Mouse (Mus musculus): ENCODE data around the gene Kdm5b.
A peak's percentile ranks its signal among the peaks of the same experiment; 100 is the strongest.
"Not testable (repeated sequence)": the region's sequence is repeated elsewhere in the genome, so short reads cannot be mapped to it uniquely, and the experiment has no call there.

Gene Kdm5b

DNA sequence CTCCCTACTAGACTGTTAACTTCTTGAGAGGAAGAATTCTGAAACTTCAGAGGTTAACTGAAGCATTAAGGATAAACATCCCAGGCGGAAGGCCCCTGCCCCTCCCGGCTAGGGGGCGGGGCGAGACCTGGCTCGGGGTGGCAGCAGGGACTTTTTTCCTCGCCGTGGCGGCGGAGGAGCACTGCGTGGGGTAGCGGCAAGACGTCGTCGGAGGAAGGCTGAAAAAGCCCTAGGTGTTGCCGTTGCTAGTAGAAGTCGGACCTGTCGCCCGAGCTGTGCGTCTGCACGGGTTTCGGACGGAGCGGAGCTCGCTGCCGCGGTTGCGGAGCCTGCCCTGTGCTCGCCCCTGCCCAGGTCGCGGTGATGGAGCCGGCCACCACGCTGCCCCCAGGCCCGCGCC lies at the start of gene Kdm5b:
TSS of gene Kdm5b (plus strand) at position 196 of the 400 bp plus-strand sequence.
- DNase-seq: peak; percentile 84 to 92

DNA sequence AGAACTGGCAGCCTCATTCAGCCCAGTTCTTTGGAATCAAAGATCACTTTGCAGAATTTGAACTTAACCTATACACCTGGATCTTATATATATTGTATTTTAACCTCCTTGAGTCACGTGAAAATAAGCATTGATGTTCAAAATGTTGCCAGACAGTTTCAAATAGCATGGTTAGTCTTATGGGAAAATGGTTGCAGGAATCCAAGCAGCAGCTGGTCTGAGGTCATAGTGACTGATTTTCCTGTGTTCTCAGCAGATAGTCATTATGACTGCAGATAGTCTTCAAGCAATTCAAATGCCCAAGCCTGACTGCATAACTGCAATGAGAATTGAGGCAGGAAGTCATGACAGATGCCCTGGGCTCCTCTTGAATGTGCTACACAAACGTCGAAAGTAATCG lies 47.8 kb upstream of the Kdm5b start:
- DNase-seq: no peak

DNA sequence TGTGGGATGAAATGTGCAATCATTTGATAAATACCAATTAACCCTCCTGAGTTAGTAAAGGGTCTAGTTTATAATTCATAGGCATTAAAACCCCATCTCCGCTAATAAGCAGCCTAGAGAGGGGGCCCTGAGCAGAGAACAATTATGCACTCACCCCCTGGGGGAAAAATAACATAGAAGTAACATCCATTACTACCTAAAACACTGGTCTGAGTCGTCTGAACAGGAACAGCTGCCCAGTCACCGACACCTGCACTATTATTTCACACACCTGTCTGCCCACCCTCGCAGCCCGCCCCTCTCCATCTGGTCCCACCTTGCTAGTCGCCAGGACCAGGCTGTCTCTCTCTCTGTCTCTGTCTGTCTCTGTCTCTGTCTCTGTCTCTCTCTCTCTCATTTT lies 47.4 kb upstream of the Kdm5b start:
- no peak for DNase-seq

DNA sequence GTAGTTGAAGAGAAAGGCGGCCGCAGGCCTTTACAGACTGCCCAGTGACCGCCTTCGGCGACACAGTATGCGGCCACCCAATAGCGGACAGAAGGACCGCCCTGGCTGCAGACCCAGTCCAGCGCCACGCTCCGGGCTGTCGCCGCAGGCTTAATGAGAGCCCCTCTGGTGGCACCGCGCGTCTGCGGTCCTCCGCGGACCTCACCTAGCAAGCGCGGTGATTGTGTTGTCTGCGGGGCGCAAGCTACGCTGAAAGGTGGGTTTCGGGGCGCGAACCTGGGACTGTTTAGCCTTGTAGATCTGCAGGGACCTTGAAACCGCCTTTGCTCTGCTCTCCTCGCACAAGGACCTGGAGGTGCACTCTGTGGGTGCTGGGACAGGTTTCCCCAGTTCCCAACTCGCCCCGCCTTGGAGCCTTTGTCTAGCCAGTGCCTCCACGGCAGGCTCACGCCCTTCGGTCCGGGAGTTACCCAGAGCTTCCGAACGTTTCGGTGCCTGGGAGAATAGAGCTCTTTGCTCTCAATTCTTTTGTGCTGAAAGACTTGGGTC lies 46.6 kb upstream of the Kdm5b start:
- no peak for DNase-seq

DNA sequence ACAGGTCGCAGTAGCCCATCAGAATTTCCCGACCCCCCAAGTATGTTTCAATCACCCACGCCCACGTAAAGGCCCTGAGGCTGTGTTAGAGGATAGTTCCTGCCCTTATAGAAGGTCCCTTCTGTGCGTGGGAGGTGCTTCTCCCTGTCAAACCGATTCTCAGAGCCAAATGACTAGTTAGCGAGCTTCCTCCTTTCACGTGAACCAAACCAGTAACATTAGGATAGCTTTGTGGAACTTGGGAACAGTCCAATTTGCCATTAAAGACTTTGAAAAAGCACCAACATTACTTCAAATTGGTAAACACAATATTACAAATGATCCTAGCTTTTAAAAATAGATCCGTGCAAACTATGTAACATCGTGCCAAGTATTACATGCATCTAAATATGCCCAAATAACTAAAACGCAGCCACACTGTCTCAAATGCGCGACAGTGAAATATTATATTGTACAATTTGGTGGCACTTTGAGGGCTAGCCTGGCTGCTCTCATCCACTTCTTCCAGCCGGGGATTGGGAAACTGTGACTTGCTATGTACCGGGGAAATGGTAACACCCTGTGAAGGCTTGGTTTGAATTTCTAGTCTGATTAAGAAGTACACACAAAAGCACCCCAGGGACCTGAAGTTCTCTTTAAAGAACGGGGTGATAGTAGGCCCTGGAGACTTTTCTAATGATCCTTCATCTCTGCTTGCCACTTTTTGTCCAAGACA lies 45.9 kb upstream of the Kdm5b start:
- no peak for DNase-seq

DNA sequence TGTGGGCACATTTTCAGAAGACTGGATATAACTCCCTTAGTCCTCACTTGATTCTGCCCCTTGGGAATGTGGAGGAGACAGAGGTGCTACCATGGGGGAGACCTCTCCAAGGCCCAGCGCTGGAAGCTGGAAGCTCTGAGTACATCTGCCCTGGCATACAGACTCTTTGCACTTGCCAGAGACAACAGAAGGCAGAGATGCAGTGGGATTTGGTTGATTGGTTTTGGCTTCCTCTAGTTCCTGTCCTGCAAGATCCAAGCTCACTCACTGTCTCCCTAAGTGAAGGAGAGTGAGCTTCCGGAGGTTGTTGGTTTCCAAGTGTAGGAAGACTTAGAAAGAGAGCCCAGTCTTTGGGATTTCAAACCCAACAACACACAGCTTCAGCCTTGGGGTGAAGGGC lies 44.1 kb upstream of the Kdm5b start:
- DNase-seq: no peak

DNA sequence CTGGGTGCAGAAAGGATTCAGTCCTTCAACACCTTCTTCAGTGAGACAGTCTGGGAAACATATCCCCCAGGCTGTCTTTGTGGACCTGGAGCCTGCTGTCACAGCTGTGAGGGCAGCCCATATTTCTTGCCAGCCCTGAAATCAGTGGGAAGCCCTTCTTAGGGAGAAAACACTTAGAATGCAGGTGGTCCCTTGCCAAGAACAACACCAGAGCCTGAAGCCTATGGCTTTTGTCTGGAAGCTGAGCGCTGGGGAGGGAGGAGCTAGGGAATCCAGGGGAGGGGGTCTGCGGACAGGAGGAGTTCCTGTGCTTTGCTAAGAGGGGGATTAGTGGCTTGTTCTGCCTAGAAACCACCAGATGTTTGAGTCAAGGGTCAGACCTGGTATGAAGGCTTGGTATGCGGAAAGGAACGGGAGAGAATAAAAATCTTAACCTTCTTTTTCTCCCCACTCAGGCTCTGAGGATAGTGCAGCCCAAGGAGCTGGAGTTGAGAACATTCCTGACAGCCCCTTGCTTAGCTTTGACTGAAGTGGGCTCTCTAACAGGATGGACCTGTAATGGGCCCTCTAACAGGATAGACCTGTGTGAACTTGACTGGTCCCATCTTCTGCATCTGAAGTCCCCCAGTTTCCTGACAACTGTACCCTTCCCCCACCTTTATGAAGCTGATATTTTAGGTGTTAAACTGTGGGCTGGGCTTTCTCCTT lies 43.3 kb upstream of the Kdm5b start:
- no peak for DNase-seq

DNA sequence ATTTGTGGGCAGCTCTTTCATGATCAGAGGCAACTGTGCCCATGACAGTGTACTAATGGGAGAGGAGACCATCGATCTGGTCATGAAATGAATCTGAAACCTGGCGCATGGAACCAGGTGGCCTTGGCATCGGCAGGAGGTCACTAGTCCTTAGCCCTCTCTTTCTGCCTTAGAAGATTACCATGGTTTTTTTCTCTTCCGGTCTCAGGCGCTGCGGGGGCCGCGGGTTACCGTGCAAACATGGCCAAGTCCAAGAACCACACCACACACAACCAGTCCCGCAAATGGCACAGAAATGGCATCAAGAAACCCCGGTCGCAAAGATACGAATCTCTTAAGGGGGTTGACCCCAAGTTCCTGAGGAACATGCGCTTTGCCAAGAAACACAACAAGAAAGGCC lies 42.1 kb upstream of the Kdm5b start:
- not testable (repeated sequence) for DNase-seq

DNA sequence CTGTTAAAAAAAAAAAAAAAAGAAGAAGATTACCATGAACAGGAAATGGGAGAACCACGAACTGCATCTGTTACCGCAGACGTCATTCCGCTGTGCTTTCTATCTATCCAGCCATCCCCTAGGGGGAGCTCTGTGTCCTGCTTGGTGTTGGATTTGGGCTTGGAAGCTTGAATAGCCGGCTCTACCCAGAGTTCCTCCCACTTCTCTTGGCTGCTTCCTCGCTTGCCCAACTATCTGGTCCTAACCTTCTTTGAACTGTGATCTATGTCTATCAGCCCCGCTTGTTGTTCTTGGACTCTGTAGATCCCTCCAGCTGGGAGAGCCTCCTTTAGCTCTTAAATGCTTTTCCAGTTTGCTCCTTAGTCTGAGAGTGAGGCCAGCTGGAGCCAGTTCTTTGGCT lies 41.3 kb upstream of the Kdm5b start:
- DNase-seq: peak; percentile 27 to 66

DNA sequence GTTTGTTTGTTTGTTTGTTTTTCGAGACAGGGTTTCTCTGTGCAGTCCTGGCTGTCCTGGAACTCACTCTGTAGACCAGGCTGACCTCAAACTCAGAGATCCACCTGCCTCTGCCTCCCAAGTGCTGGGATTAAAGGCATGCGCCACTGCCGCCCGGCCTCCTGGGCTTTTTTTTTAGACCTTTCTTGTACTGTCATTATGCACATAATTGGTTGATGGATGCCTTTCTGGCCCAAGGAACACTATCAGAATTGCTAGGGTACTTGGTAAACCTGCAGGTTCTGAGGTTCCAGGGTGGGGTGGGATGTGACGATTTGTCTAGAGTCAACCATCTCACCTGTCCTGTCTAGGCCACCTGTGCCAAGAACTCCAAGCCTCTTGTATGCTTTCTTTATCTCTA lies 40.8 kb upstream of the Kdm5b start:
- not testable (repeated sequence) for DNase-seq

DNA sequence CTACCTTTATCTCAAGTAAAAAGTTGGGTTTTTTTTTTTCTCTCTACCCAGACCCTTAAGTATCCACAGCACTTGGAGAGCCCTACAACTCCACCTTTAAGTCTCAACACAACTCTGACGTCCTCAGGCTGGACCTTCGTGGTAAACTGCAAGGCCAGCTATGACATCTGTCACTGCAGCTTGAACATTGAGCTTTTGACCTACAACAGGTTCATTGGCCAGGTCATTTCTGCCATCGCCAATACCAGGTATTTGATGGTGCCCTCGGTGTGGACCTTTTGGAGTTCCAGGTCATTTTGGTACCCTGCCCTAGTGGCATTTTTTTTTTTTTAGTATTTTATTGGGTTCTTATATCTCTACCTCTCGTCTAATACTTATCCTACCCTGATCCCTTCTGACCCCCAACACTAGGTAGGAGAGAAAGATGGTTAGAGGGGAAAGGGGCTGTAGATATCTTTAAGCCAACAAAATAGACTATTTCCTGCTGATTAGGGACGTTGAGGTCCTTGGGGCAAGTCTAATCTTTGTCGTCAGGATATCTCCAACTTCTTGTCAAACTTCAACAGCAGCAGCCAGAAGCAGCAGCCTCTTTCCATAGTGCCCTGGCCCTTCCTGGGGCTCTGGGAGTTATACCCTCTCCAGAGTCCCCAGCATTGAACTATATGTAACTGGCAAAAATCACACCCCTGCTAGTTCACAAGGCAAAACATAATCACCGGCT lies 39.8 kb upstream of the Kdm5b start:
- no peak for DNase-seq

DNA sequence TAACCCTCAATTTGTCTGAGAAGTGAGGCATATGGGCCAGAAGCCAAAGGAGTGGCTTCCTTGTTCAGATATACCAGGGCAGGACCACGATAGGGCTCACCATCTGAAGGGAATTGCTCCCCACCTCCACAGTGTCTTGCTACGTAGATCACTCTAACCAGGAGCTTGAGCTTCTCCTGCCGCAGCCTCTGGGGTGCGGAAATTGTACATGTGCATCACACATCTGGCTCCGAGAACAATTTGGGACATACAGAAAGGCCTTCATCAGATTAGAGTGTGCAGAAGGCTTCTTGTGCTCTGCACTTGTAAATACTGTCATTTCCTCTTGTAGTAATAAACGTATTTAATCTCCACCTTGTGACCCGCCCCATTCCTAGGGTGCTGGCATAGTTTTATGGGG lies 38.8 kb upstream of the Kdm5b start:
- no peak for DNase-seq

DNA sequence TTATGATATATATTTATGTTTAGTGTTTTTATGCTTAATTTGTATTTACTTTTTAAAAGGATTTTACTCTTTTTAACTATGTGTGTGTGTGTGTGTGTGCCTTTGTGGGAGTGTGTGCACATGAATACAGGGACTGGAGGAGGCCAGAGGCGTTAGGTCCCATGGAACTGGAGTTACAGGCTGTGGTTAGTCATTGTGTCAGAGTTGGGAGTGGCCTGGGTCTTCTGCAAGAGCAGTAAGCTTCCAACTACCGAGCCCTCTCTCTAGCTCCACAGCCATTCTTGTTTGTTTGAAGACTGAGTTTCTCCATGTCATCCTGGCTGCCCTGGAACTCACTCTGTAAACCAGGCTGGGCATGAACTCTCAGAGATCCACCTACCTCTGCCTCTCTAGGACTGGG lies 37.6 kb upstream of the Kdm5b start:
- DNase-seq: no peak

DNA sequence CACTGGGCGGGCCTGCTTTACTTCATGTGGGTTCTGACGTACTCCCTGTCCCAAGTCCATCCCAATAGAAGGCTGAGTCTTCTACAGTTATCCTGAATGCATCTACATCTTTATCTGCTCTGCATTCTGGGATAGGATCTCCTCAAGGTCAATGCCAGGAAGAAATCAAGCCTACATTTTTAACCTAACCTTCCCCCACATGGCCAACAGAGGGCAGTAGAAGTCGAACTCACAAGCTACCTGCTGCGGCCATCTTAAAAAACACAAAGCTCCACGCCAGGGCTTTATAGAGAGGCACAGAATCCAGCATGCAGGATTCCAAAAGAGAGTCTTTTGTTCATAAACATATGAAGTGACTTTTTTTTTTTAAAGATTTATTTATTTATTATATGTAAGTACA lies 35.5 kb upstream of the Kdm5b start:
- DNase-seq: peak in 1 of 2 experiments; percentile 15

DNA sequence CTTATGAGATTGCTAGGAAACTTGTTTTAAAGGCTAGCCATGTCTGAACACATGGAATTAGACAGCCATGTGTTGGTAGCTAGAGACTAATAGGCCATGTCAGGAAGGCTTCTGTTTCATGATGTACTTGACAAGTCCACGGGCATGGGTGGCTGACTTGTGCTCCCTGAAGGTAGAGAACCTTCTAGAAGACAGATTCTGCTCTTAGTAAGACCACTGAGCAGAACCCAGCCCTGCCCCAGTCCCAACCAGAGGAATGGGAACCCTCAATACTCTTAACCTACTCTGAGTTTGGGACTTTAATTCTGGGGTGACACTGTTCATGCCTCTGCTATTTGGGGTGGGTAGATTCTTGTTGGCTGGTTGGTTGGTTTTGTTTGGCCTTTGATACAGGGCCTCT lies 35.0 kb upstream of the Kdm5b start:
- no peak for DNase-seq

DNA sequence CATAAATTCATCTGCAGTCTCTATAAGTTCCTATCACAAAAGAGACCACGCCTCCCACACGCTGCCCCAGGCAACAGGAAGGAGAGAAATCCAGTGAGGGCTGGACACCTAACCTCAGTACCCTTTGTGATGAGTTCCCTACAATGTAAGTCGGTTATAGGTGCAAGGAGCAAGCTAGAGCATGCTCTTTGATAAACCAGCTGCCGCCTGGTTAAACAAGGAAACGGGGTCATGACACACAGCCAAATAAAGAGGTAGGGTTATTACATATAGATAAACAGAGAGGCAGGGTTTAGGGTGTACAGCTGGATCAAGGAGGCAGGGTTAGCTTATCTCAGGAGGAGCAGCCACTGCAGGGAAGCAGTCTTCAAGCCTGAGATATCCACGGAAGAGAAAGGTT lies 33.2 kb upstream of the Kdm5b start:
- DNase-seq: no peak

DNA sequence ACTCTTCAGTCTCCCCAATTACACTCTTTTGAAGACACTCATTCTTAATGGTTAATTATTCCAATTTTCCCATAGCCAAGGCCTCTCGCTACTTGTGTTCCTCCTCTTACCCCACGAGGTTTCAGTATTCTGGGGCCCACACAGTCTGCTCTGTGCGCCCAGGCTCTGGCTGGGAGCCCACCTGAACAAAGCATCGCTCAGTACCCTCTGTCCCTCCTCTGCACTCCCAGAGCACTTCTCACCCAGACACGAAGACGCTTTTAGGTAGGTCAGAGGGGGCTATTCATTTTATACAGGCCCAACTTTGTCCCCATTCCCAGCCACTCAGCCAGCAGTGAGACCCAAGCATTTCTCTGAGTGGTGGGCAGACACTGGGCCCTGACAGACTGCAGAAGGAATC lies 29.4 kb upstream of the Kdm5b start:
- DNase-seq: no peak

DNA sequence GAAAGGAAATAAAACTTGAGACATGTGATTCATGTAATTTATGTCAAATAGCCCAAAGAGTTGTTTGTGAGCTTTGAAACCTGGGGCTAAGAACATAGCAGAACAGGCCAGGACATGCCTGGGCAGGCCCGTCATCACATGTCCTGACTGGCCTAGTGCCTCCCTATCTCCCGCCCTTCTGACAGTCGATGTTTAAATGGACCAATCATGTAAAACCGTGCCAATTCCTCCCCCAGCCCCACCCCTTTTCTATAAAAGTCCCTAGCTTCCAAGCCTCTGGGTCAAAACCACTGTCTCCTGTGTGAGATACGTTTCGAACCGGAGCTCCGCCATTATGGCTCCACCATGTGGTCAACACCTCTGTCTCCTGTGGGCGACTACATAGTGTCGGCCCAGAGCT lies 26.3 kb upstream of the Kdm5b start:
- not testable (repeated sequence) for DNase-seq

DNA sequence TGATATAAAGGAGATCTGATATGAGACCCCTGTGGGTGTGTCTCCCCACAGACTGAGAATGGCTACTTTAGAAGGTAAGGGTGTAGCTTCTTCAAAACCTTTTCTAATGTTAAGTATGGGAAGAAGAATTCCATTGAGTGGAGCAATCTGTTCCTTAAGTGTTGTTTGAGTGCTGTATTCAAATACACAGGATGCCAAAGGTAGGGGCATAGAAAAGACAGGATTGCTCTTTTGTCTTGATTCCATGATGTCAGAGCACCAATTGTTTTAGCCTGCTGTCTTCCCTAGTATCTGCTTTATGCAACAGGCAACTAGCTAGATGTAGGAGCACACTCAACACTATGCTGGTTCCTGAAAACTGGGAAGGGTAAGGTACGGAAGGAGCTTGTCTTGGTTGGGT lies 24.9 kb upstream of the Kdm5b start:
- no peak for DNase-seq

DNA sequence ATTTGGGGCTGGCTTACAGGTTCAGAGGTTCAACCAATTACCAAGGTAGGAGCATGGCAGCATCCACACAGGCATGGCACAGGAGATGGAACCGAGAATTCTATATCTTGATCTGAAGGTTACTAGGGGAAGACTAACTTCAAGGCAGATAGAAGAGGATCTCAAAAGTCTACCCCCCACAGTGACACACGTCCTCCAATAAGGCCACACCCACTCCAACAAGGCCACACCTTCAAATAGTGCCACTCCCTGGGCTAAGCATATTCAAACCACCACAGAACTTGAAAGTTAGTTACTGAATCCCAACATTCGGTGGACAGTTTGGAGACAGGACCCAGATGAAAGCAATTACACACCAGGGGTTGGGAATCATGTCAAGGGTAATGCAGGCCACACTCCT lies 24.5 kb upstream of the Kdm5b start:
- no peak for DNase-seq

DNA sequence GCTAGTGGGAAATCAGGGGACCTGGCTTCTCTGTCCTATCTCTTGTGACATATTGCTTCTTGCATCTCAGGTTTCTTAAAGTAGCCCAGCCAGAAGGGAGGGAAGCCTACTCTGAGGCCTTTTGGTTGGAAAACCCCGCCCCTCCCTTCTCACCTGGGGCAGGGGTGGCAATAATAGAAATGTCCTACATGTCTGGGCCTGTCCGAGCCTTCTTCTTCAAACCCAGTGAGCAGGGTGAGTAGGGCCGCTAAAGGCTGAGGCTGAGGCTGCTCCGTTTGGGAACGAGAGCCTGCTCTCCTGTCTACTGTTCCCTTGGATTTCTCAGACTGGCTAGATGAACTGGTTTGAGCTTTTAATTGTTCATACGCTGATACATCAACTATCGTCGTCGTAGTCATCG lies 19.4 kb upstream of the Kdm5b start:
- no peak for DNase-seq

DNA sequence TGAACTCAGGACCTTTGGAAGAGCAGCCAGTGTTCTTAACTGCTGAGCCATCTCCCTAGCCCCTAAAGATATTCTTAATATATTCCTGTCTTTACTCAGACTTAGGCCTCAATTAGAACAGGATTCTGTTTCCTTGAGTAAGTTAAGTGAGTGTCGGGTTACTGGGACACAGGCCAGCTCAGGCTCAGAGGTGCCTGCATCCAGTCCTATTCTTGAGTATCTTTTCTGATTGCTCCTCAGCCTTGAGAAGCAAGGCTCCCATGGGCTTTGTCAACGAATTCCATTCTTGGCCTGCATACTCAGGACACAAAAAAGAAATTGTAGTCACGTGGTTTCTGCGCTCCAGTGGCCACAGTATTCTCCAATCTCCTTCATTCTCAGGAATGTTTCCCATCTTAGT lies 11.7 kb upstream of the Kdm5b start:
- no peak for DNase-seq

DNA sequence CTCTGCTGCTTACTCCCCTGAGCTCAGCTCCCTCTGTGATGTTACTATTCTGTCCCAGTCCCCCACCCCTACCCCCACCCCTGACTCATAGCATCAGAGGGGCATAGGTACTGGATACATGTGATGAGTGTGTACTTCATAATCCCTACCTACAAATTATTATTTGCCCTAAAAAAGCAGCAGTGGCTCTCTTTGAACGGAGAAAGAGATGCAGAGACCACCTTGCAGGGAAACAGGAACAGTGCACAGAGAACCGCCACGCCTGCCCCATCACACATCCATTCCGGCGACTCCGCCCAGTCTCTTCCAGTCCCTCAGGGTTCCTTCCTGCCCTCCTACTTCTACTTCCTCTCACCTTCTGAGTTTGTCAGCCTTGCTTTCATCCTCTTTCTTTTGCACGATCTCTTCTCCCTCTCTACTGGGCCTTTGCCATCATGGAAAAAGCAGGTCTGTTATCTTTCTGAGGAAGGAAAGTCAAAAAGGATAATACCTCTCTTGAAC lies 10.3 kb upstream of the Kdm5b start, which contains the start of gene Mgat4e:
TSS of gene Mgat4e (minus strand) at position 51 of the 501 bp plus-strand sequence.
- no peak for DNase-seq

Measured in spleen, adult 18-20 months (tissue).